Mouse (Mus musculus) cortical plate, adult 2 months (tissue): Measurements from ENCODE around the gene AI413582.

Experiments
- CTCF ChIP-seq: fragments of 200-500 bp; IDR thresholded peaks from 2 replicates; pipeline ENCODE4 v1.5.1; 2011; ENCODE audit warnings: mild to moderate bottlenecking, control low read depth, low read length; ENCODE audit not compliant: insufficient read depth; ENCODE audit errors: extremely low read depth
- POLR2A ChIP-seq: fragments of 200-500 bp; IDR thresholded peaks from 2 replicates; pipeline ENCODE4 v1.6.1; 2011; ENCODE audit warnings: mild to moderate bottlenecking, low read length, control low read depth; ENCODE audit not compliant: insufficient read depth; ENCODE audit errors: extremely low read depth

- TF ChIP-seq POLR2A (no peak), CTCF (no peak)
These were observed 32.2 kb downstream of the AI413582 start for GRCm38 (mm10) chr17:27533354-27533753.
